Mouse (Mus musculus) gastrocnemius, postnatal 25 days (tissue): Measurements from ENCODE around the gene Ubl5. TPM values are rescaled to one million over a fixed set of nuclear protein-coding genes. Genes with fewer than 3 reads are reported as not detected.
A peak's percentile ranks its signal among the peaks of the same experiment; 100 is the strongest.
"Not testable (repeated sequence)": the region's sequence is repeated elsewhere in the genome, so short reads cannot be mapped to it uniquely, and the experiment has no call there.

Experiments used
- DNase-seq: peaks from one replicate; pipeline ENCODE4 v3.0.0; 2022
- total RNA-seq, 2 experiments: library from RNA; stranded (reverse); gene quantifications; 1 replicate in 1 of 2; 2 replicates in 1 of 2; pipeline ENCODE4 v1.2.3; 2021

Gene Ubl5
- total RNA-seq, 2 experiments from 2014 or later, result 168 to 183 TPM

DNA sequence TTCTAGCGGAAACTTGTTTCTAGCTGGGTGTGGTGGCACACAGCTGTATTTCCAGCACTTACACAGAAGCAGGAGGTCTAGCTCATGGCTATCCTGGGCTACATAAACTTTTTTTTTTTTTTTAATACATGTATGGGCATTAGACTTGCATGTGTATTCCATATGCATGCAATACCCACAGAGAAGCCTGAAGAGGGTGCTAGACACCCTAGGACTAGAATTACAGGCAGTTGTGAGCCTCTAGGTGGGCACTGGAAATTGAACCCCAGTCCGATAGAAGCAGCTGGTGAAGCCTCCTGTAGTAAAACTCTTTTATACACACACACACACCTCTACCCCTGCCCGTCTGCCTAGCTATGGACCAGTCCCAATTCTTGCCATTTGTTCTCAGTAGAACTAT, 11.2 kb downstream of the Ubl5 start:
- DNase-seq, result no peak

DNA sequence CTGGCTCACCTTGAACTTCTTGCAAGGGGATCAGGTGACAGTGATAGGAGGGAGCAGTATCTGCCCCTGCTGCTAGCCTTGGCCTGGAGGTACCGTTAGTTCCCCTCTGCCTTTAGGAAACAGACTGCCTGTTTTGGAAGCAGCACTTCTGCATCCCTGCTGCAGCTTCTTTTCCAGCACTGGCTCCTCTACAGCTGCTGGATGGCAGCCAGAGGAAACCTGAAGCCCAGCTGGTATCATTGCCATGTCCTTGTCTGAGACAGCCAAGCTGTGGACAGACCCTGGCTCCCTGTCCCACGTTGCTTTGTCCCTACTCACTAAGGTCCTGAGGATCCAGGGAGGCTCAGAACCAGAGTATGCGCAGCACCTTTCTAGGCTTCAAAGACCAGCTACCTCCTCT, 14.9 kb downstream of the Ubl5 start:
- DNase-seq, result peak; percentile 59

DNA sequence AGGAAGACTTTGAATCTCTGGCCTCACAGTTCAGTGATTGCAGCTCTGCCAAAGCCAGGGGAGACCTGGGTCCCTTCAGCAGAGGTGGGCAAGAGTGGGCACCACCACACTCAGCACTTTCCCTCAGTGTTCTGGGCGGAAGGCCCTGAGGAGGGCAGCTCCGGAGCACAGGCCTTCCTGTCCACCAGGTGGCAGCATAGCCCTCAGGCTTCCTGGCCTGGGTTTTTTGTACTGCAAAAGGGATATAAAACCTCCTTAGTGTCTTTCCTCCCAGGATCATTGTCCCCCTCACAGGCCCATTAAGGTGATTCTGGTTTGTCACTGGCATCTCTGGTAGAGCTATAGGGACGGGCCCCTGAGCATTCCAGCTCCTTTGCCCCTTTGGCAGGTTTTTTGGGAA, 19.6 kb downstream of the Ubl5 start:
- DNase-seq, result peak; percentile 41

DNA sequence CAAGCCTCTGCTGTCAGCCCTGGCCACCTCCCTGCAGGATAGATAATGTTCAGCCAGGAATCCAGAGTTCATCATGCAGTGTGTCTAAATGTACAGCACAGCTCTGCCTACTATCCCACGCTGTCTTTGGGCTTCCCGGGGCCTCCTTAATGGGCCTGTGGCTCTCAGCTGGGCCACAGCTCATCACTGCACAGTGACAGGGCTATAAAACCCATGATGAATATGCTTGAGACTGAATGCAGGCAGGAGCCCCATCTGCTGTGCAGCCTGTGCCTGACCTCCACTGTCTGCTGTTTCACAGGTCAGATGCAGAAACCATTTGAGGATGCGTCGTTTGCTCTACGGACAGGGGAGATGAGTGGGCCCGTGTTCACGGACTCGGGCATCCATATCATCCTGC, 20.2 kb downstream of the Ubl5 start:
- no peak for DNase-seq

DNA sequence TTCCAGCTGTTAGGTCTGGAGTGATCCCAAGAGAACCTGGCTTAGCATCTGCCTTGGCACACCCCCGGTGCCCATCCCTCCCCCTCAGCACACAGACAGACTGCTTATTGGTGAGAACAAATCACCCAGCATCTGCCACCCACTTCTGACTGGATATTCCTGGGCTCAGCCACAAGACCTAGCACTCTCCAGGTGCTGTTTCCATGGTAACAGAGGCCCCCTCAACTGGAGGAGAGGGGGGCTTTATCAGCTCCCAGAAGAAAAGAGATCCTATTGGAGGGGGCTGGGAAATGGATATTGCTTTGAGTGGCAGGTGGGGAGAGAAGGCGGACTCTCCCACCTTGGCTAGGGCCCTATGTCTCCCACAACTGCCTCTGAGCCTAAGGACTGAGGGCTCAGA, 21.3 kb downstream of the Ubl5 start:
- DNase-seq, result no peak

DNA sequence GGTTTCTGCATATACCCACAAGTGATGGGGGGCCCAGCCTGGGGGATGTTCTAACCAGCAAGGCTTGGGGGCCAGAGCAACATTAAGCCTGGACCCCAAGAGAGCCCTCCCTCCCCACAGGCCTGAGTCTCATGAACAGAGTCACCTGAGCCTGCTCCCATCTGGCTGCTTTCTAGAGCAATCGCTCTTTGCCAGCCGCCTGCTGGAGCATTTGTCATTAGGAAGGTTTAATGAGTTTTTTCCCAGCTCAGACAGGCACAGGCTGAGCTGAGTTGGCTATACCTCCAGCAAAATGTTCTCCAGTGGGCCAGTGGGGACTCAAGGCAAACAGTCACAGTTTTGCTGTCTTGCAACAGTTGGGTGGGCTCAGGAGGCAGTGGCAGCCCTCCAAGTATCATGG, 21.7 kb downstream of the Ubl5 start:
- DNase-seq, result no peak

DNA sequence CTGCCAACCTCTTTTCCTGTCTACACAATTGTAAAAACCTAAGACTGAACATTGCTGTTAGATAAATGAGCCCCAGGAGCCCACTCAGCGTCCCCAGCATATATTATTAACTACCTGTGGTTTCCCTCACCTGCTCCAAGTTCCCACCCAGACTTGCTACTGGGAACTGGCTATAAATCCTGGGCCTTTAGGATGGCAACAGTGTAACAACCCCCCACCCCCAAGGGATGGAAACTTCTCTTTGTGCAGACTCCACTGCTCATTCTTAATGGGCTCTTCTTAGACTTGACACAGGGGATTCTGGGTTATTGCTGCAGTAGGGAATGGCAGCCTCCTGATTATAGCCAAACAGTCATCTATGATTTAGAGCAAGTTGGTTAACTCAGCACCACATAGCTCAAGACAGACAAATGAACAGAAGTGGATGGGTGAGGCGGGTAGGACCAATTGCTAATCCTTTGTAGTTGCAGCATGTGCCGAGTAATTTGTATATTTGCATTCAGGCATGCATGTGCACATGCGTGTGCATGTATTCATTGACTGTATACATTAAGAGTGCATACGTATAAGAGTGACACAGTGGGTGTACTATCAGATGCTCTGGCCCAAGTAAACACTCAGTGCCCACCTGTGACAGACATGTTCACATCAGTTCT, 22.4 kb downstream of the Ubl5 start:
- DNase-seq, result no peak

DNA sequence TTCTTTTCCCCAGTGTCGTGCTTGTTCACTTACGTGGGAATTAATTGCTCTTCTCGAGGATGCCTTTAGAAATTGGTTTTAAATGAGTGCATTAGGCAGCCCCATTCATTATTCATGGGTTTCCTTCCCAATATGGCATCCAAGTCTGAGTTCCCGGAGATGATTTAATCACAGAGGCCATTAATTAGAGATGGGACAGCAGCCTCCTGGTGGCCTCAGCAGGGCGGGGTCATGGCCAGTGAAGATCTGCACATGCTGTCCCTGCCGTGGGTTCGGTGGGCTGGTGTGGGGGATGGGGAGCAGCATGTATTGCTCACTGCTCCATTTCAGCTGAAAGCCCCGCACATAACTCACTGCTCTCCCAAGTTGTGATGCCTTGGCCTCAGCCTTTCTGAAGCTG, 23.2 kb downstream of the Ubl5 start:
- no peak for DNase-seq

DNA sequence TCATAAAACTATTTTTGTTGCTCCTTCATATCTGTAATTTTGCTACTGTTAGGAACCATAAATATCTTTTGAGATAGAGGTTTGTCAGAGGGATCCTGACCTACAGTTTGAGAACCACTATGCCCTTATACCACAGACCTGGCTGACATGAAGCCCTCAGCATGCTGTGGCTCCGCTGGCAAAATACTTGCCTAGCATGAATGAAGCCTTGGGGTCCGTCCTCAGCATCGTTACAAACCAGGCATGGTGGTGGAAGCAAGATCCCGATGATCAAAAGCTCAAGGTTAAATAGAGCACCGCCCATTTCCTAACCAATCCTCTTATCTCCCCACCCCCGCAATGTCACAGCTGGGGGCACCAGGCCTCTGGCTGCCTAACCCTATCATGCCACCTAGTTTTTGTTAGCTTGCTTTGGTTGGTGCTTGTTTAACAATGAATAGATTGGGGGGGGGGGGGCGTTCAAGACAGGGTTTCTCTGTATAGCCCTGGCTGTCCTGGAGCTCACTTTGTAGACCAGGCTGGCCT, 23.9 kb downstream of the Ubl5 start:
- no peak for DNase-seq

DNA sequence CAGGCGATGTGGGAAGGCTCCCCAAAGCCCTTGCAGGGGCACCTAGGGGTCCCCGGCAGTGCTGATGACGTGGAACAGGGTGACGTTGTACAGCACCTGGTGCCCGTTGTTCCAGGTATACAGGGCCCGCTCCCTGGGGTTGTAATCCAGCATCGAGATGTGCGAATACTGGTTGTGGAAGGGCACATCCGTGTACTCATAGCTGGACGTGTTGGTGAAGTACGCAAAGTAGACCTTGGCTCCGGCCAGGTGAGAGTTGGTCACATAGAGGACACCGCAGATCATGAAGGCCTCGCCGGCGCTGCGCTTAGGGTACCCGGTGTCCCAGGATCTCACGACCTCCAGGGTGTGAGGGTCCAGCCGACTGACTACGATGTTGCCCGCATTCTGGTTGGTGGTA, 25.4 kb downstream of the Ubl5 start:
- no peak for DNase-seq

DNA sequence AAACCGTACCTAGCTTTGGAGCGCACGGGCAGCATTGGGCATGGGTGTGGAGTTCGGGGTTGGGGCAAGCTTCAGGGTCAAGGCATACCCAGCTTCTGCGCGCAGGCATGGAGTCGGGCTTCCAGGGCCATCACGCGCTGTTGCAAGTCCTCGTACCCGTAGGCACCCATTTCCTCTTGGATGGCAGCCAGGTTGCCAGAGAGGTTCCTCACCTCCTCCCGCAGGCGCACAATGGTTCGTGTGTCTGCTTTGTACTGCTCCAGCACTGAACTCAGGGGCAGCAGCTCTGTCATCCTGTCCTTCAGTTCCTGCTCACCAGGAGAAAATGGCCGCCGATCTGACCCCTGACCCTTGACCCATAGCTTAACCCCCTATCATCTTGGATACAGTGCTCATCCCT, 29.4 kb downstream of the Ubl5 start:
- no peak for DNase-seq

DNA sequence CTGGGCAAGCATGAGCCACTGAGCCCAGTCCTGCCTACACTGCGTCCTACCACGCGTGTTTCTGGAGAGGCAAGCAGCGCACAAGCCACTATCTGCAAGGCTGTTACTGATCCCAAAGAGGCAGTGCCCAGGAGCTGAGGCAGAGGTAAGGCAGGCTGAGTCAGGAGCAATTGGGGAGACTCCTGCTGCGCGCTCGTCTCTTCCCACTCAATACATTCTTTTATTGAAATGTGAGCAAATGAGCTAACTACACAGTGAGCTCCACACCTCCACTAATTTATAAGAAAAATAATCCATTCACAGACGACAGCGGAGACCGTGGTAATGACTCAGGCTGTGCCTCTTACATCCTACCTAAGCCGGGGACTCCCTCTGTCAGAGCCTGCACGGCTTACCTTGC, 35.2 kb downstream of the Ubl5 start:
- DNase-seq, result no peak

DNA sequence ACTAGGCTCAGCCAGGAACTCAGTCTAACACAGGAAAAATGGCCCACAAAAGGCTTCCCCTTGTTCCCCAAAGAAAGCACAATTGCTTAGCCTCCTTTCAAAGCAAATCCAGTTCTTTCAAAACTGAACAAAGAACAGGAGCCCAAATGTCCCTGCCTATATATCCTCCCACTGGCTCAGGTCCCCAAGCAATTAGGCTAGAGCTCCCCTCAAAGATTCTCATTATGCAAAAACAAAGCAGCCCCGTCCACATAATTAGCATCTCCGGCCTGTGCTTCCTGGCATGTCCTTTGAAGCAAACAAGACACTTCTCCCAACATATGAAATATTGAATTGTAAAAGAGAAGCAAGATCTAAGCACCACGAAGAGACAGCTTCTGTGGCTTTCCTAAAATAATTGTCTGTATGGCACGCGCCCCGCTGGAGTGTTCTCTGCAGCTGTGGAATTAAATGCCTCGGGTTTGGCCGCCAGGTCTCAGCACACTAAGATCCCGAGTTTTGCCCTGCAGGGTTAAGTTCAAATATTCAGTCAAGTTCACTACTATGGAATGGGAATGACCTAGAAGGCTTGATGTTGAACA, 37.8 kb downstream of the Ubl5 start:
- no peak for DNase-seq

DNA sequence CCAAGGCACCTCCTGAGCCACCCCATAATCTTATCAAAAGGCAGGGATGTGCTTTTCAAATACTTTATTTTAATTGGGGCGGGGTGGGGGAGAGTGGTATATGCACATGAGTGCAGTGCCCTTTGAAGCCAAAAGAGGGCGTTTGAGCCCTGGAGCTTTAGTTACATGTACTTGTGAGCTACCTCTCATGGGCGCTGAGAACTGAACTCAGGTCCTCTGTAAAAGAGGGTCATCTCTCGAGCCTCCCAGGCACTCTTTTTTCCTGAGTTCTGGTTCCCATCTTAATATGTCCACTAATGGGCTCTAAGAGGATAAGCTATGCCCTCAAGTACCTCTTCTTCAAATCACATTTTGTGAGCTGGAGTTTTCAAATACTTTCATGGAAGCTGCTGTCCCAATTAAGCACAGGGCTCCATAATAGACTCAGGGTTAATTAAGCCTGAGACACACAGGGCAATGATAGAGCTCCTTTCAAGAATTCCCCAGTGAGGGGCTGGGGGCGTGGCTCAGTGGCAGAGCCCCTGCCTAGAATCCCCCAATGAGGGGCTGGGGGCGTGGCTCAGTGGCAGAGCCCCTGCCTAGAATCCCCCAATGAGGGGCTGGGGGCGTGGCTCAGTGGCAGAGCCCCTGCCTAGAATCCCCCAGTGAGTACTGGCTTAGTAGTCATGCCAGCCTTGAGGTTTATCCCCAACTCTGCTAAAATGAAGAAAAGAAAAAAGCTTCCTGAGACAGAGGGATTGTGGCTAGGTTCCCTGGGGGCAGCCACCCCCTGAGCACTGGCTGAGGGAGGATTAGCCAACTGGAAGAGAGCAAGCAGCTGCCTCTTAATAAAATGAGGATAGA, 39.1 kb downstream of the Ubl5 start:
- DNase-seq, result no peak

DNA sequence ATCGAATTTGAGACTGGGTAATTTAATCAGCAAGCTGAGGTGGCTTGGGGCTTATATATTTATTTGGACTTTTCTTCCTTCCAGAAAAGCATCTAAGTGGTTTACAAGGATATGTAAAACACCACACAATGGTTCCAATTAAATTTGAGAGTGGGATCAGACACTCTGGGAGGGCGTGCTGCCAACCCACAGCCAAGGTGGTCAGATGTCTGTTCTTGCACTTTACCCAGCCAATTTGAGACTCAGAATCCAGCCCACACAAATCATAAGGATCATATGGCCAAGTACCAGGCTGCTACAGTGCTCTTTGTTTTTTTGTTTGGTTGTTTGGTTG, 39.7 kb downstream of the Ubl5 start:
- DNase-seq, result no peak

DNA sequence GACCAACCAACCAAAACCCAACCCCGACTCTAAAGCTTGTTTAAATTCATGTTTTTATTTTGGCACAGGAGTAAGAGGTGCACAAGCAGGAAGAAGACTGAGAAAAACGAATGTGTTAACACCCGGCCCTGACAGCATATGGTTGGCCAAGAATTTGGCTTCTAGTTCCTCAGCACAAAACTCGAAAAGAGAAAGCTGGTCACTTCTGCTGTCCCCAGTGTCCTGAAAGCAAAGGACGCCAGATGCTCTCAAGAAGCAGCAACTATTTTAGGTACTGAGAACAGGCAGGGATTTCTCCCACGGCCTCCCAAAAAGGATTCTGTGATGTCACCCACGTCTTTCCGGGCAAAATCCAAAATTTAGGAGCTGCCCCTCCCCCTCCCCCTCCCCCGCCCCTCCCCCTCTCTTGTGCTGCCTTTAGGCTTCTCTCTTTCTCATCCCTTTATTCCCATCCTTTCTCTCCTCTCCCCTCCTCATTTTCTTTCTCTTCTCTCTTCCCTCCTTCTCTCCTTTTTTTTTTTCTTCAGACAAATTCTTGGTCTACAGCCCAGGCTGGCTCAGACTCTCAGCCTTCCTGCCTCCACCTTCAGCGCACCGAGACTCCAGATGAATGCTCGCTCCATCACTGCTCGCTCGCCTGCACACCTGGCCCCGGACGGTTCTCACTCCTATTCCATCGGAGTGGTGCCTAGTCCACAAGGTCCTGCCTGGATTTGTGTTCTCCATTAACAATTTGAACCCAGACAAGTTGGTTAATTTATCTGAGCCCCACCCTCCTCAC, 42.6 kb downstream of the Ubl5 start:
- no peak for DNase-seq

DNA sequence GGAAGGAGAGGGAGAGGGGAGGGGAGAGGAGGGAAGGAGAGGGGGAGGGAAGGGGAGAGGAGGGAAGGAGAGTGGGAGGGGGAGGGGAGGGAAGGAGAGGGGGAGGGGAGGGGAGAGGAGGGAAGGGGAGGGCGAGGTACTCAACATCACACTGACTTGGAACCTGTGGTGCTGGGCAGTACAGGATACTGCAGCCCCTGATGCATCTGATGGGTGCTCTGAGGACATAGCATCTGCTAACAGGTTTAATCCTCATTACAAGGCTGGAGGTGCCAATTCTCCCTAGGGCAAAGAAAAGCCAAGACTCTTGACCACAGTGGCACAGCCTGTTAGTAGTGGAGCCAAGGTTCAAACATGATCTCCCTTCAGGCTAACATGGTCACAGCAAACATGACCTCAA, 46.7 kb downstream of the Ubl5 start:
- DNase-seq, result no peak

DNA sequence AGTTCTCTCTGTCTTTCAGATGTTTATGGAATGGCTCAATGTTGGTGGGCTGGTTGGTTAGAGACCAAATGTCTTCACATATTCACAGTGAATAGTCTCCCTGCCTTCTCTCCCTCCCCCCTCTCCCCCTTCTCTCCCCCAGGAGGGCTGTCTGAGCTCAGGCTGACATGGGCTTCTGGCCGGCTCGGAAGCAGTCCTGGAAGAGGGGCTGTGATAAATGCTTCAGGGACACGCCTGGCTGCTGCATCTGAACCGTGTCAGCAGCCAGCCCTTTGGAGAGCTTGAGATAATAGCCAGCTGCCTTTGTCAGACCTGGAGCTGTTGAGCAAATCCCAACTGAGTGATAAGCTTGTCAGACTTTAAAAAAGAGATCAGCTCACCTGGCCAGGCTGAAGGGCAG, 47.2 kb downstream of the Ubl5 start:
- DNase-seq, result no peak

DNA sequence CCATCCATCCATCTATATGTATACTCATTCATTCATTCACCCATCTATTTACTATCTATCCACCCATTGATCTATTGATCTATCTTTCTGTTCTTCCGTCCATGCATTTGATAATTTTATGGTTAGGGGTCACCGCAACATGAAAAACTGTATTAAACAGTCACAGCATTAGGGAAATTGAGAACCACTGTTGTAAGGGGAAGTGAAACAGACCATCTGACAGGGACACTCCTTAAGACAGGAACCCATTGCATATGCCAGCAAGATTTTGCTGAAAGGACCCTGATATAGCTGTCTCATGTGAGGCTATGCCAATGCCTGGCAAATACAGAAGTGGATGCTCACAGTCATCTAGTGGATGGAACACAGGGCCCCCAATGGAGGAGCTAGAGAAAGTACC, 47.8 kb downstream of the Ubl5 start:
- DNase-seq, result not testable (repeated sequence)

DNA sequence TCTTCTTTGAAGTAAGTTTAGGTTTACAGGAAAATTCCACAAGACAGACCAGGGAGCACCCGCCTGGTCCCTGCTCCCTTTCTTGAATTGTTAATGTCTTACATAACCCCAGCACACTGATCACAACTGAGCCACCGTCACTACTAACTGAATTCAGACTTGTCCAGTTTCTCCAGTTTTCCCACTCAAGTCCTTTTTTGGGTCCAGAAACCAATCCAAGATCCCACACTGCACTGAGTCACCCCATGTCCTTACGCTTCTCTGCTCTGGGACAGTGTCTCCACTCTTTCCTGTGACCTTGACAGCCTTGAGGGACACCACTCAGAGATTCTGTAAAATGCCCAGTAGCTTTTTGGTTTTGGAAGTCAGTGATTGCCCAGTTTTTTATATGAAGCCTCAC, 50.2 kb downstream of the Ubl5 start:
- no peak for DNase-seq

DNA sequence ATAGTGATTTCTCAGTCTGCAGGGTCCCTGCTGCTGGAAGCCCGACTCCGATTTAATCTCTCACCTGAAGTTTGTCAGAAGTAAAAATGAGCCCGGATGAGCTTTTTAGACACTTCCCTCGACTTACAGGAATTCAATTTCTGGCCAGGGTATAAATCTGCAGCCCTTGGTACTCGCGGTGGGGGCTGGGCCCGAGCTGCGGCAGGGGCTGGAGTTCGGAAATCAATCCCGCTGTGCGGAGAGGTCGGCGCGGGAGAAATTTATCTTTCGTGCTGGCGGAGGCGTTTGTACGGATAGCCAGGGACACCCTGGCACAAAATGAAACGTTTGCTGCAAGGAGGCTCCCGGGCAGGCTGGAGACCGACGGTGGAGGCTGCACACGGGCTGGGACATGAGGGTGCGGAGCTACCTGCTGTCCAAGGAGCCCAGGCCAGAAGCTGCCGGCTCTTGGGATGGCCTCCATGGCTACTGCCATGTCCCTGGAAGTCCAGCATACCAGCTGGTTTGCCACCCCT, 52.1 kb downstream of the Ubl5 start:
- DNase-seq, result no peak

DNA sequence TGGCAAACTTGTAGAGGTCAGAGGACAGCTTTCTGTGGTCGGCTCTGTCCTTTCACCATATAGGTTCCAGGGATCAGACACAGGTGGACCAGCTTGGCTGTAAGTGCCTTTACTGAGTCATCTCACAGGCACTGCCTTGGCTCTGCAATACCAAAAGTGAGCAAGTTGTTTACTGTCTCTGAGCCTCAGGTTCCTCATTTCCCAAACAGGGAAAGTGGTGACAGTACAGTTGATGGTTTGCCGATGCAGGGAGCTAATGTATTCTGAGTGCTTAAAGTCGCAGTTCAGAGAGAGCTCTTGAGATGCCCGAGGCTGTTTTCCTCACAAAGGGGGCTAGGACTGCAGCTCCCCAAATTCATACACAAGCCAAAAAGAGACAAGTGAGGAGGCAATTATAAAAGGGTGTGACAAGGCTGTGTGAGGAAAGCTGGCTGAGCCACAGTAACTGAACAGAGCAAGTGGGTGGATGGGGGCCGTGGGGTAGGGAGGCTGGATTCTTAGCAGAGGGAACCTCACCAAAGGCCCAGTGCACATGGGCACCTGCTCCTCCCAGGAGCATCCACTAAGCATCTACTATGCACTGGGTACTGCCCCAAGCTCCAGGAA, 53.5 kb downstream of the Ubl5 start:
- no peak for DNase-seq
